Mouse (Mus musculus): ENCODE data around the gene Dok3. TPM values are rescaled to one million over a fixed set of nuclear protein-coding genes. Genes with fewer than 3 reads are reported as not detected.

Gene Dok3
- total RNA-seq, 2 experiments from 2014 or later, result 5.0 to 6.5 TPM

- DNase-seq (ENCODE audit: low spot score in 2 of 2), result no peak
These were observed 13.8 kb upstream of the Dok3 start for GRCm38 (mm10) chr13:55542891-55543290.

GRCm38 (mm10) chr13:55540933-55541332 lies 11.8 kb upstream of the Dok3 start:
- peak in 1 of 2 experiments; percentile 60 for DNase-seq (ENCODE audit: low spot score in 2 of 2)

GRCm38 (mm10) chr13:55536194-55537175 lies 7.4 kb upstream of the Dok3 start, which contains the start of gene Ddx41:
TSS of gene Ddx41 (minus strand) at chr13:55536658.
- peak; percentile 99 to 100 for DNase-seq (ENCODE audit: low spot score in 2 of 2)

GRCm38 (mm10) chr13:55535796-55536193 lies 6.7 kb upstream of the Dok3 start:
- DNase-seq (ENCODE audit: low spot score in 2 of 2), result peak in 1 of 2 experiments; percentile 34

GRCm38 (mm10) chr13:55535191-55535590 lies 6.1 kb upstream of the Dok3 start:
- DNase-seq (ENCODE audit: low spot score in 2 of 2), result no peak

GRCm38 (mm10) chr13:55527834-55528772 lies 993 bp downstream of the Dok3 start:
- DNase-seq (ENCODE audit: low spot score in 2 of 2), result no peak

GRCm38 (mm10) chr13:55527212-55527611 lies 1.9 kb downstream of the Dok3 start:
- no peak for DNase-seq (ENCODE audit: low spot score in 2 of 2)

GRCm38 (mm10) chr13:55525733-55526553 lies 3.2 kb downstream of the Dok3 start:
- no peak for DNase-seq (ENCODE audit: low spot score in 2 of 2)

GRCm38 (mm10) chr13:55523951-55524600 lies 5.0 kb downstream of the Dok3 start:
- no peak for DNase-seq (ENCODE audit: low spot score in 2 of 2)

GRCm38 (mm10) chr13:55523278-55523677 lies 5.8 kb downstream of the Dok3 start:
- no peak for DNase-seq (ENCODE audit: low spot score in 2 of 2)

GRCm38 (mm10) chr13:55522730-55523129 lies 6.4 kb downstream of the Dok3 start:
- DNase-seq (ENCODE audit: low spot score in 2 of 2), result no peak

- DNase-seq (ENCODE audit: low spot score in 2 of 2), result no peak
These were observed 9.5 kb downstream of the Dok3 start for GRCm38 (mm10) chr13:55519606-55520005.

GRCm38 (mm10) chr13:55516955-55517354 lies 12.1 kb downstream of the Dok3 start:
- DNase-seq (ENCODE audit: low spot score in 2 of 2), result peak; percentile 91 to 94

- DNase-seq (ENCODE audit: low spot score in 2 of 2), result no peak
These were observed 15.3 kb downstream of the Dok3 start for GRCm38 (mm10) chr13:55513828-55514227.

GRCm38 (mm10) chr13:55513111-55513748 lies 15.9 kb downstream of the Dok3 start, which contains the start of gene Pdlim7:
TSS of gene Pdlim7 (minus strand) at chr13:55513676.
- peak; percentile 89 to 90 for DNase-seq (ENCODE audit: low spot score in 2 of 2)

GRCm38 (mm10) chr13:55512379-55513031 lies 16.6 kb downstream of the Dok3 start:
- peak in 1 of 2 experiments; percentile 39 for DNase-seq (ENCODE audit: low spot score in 2 of 2)

- no peak for DNase-seq (ENCODE audit: low spot score in 2 of 2)
These were observed 17.6 kb downstream of the Dok3 start for GRCm38 (mm10) chr13:55511492-55511861.

GRCm38 (mm10) chr13:55510668-55511491 lies 18.2 kb downstream of the Dok3 start:
- DNase-seq (ENCODE audit: low spot score in 2 of 2), result peak; percentile 38 to 57
